Mouse (Mus musculus) ovary, adult 18-20 months (tissue): Measurements from ENCODE around the gene Inka2.
"Not testable (repeated sequence)": the region's sequence is repeated elsewhere in the genome, so short reads cannot be mapped to it uniquely, and the experiment has no call there.

Experiments
- DNase-seq: peaks from one replicate; pipeline ENCODE4 v3.0.0; 2022; ENCODE audit warnings: low spot score, mixed read lengths

The Inka2 gene

DNA sequence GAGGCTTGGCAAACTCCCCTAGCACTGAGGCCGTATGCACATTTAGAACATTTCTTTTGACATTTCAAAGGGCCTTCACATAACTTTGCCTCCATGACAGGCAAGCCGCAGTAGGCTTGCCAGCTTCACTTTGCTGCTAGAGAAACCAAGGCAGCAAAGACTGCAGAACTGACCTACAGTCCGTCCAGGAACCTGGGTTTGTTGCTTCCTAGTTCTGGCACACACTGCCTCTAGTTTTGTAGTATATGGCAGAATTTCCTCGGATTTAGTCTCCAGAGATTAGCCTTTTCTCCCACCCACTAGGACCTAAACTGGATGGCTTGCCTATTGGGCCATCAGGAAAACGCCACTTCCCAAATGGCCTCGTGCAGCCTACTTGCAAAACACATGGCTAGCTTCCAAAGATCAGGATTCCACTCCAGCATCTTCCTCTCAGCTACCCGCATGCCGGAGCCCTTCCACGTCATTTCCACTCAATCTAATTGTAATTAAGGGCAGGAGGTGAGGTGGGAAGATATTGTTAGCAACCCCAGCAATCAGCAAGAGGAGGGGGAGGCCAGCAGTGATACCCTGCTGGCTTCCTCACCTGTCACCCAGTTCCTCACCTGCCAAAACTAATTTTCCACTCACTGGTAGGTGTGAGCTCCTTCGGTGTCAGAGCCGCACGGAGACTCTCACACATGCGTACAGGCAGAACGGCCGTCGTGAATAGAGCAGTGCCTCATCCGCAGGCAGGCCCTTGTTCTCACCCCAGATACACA is 7.8 kb upstream of the Inka2 start:
- DNase-seq: no peak

- no peak for DNase-seq
These were observed 7.3 kb upstream of the Inka2 start for GRCm38 (mm10) chr3:105697148-105697441.

DNA sequence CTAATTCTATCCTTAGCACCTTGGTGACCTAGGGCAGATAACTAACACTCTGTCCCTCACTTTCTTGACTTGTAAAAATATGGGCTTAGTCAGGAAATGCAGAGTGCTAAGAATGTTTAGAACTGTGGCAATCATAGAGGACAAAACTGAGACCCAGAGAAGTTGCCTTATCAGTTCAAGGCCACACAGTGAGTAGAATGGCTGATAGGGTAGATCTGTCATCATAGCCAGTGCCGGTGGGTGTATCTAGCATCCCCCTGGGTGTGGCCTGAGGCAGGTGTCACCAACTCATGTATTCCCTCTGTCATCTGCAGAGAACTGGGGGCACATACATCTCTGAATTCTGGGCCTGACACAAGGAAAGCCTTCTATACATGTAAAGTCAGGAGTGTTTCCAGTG is 6.1 kb upstream of the Inka2 start:
- DNase-seq: no peak

DNA sequence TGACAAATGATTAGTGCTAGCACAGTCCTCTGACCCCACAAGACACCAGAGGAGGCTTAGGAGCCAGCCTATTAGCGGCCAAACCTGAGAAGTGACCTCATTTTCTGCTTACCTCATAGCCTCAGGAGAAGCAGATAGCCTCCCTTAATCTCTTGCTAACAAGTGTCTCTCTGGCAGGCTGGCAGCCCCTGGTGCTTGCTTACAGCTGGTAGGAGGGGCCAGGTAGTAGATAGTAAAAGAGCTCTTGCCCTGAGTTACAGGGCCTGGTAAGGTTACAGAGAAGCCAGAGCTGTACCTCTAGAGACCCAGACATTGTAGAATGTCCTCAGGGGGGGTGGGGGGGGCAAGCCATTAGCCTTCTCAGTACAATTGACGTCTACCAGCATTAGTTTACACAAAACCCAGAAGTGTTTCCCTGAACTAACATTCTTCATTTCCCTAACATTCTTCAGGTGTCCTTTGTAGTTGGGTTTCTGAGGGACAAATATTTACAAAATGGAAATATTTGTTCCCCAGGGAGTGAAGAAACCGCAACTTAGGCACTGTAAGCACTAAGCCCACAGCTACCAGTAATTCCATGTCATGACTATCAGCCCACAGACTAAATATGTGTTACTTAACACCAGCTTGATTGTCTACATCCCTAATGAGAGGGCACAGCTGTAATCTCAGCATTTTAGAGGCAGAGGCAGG is 5.0 kb upstream of the Inka2 start:
- no peak for DNase-seq

DNA sequence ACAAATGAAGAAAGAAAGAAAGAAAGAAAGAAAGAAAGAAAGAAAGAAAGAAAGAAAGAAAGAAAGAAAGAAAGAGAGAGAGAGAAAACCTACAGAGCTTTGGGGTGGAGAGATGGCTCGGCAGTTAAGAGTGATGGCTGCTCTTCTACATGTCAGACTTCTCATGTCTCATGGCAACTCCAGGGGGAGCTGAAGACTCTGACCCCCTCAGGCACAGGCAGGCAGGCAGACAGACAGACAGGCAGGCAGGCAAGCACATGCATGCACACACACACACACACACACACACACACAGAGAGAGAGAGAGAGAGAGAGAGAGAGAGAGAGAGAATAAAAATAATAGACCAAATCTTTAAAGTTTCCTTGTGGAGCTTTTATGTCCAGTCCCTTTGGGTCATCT is 3.6 kb upstream of the Inka2 start:
- not testable (repeated sequence) for DNase-seq

DNA sequence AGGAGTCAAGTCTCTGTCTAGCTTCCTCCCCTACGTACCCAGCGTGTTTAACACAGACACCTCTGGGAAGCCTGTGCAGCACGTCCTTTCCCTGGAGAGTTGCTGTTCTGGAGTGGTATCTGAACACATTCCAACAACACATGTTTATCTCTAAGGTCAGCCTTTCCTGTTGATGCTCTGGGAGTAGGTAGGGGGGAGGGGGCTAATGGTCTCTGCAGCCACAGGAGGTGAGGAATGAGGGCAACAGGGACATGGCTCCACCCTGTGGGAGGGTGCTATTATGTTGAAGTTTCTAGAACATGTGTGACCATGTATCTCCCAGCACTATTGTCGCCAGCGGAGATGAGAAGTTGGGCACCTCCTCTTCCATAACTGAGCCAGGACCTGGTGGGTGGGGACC is 3.0 kb upstream of the Inka2 start:
- DNase-seq: no peak

DNA sequence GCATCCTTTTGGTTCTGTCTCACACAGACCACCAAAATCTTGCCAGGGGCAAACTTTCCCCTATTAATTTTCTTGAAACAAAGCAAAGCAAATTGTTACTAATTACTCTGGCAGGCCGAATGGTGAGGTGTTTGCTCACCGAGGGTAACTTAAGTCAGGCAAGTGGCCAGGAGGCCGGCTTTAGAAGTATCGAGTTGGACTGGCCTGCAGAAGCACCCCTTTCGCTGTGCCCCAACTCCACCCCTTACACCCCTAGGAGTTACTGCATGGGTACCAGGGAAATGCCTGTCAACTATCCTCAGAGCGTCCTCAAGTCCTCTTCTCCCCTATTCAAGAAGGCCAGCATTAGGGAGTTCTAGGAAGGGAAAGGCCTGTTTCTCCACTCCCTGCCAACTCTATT is 828 bp upstream of the Inka2 start:
- DNase-seq: no peak

DNA sequence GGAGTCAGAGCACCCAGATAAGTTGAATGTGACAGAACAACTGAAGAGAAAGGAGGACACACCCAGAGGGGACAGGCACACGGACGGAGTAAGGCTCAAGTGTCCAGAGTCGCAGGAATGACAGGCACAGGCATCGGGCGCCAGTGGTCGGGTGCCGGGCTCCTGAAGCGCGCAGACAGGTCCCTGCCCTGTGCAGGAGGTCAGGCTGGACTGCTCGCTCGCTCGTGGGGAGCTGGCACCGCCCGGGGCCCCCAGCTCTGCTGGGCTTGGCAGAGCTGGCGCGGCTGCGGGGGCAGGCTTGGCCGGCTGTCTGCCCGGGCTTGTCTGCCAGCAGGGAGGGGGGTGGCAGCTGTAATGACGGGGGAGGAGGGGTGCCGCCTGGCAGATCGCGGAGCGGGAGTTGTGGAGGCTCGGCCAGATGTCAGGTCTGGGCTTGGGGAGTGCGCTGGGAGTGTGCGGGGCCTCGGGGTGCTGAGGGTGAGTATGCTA is 706 bp downstream of the Inka2 start:
- DNase-seq: peak; percentile 64

DNA sequence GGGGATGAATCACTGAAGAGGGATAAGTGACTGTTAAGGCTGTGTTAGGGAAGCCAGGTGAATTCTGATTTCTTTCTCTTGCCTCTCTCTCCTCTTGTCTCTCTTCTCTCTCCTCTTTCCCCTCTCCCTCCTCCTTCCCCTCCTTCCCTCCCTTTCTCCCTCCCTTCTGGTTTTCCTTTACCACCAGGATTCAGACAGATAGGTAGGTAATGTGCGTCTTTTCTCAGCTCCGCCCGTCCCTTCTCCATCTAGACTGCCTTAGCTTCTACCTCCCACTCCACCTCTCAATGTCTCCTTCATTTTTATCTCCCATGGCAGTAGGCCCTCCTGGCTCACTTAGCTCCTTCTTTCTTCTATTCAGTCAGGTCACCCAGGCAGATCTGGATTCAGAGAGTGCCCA is 1.2 kb downstream of the Inka2 start:
- DNase-seq: no peak

GRCm38 (mm10) chr3:105706366-105707020 is 2.1 kb downstream of the Inka2 start:
- no peak for DNase-seq

DNA sequence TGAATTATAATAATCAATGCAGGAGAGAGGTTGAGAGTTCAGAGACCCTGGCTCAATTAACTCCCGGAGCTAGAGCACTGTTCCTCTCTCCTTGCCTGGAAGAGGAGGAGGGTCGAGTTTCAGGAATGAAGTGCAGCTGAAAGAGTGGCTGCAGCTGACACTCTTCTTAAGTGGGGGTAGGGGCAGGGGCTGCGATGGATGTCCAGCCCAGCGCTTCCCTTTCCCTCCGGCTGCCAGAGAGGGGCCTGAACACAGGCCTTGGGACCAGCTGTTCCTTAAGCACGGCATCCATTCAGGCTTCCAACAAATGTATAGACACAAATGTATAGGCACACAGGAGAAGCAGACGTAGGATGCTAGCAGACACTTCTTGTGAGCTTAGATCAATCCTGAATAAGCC is 3.2 kb downstream of the Inka2 start:
- DNase-seq: no peak

- DNase-seq: no peak
These were observed 5.8 kb downstream of the Inka2 start for GRCm38 (mm10) chr3:105710246-105710645.

DNA sequence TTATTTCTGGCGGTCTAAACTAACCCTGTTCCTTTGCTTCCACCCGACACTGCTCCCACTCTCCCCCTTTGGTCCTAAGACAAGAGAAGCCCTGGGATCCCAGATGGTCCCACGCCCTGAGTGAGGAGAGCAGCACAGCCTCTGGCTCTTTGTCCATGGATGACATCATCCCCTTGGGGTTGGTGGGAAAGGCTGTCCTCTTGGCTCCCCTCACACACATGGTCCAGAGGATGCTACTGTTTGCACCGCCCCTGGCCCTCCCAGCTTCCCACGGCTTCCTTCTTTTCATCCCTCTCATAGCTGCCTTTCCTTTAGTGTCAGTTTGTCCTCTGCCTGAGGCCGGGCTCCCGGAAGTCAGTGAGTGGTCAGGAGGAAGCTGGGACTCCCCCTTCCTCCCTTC is 7.3 kb downstream of the Inka2 start:
- DNase-seq: no peak

DNA sequence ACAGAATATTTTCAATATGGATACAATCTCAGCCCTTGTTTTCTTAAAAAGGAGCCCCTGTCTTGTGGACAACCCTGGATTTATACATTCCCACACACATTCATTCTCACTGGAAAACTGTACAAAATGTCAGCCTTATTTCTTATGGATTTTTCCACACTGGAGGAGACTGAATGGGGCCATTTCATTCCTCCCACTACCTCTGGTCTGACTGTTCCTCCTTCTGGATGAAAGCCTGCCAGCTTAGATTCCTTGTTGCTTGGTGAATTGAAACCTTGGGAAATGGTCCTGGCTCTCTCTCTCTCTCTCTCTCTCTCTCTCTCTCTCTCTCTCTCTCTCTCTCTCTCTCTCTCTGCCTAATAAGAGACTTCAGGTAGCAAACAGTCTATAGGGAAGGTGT is 8.4 kb downstream of the Inka2 start:
- DNase-seq: no peak

- no peak for DNase-seq
These were observed 9.9 kb downstream of the Inka2 start for GRCm38 (mm10) chr3:105714091-105714819.

DNA sequence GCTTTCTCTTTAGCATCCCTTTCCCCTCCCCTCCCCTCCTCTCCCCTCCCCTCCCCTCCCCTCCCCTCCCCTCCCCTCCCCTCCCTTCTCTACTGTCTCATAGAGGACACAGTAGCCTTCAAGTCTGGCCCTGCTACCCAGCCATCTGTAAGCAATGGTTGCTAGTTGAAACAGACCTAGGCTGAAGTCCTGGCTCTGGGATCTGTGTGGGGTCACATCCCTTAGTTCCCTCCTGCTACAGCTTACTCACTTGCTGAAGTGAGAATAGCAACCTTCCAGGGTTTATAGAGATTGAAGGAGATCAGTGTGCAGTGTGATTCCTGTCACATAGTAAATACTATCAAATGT is 10.4 kb downstream of the Inka2 start:
- DNase-seq: no peak

GRCm38 (mm10) chr3:105716353-105717000 is 12.1 kb downstream of the Inka2 start:
- DNase-seq: no peak

GRCm38 (mm10) chr3:105717856-105718555 is 13.6 kb downstream of the Inka2 start:
- DNase-seq: no peak

DNA sequence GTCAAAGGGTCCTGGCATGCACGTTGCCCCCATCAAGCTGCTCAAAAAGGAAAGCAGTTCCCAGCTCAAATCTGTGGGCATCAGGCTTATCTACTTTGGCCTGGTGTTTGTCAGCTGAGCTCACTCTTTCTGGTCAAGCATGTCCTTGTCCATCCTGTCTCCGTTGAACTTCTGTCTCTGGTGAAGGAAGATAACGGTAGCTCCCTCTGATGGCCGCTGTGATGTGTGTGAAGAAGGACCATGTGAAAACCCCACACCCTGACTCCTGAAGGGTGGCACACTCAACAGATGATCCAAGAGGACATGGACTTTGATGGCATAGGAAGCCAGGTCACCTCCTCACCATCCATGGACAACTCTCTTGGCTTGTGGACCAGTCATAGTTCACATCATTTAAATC is 14.3 kb downstream of the Inka2 start:
- DNase-seq: no peak

- no peak for DNase-seq
These were observed 15.6 kb downstream of the Inka2 start for GRCm38 (mm10) chr3:105719979-105720378.

DNA sequence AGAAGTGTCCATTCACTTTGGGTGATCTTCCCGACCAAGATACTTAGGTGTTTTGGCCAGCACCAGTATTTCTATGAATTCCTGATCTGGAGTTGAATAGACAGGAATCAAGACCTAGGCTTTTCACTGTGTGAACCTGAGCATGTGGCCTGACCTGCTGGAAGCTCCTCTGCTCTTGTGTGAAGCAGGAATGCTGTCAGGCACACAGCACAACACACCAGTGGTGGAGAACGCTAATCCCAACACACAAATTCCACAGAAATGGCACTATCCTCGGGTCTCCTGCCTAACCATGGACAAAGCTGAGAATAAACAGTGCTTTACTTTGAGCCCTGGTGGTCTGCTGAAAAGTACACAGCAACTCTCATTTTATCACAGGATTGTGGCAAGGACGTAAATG is 16.1 kb downstream of the Inka2 start:
- DNase-seq: no peak
